Mouse (Mus musculus) CH12.LX (cell line): ENCODE results near the gene Rgmb. TPM values are rescaled to one million over a fixed set of nuclear protein-coding genes. Genes with fewer than 3 reads are reported as not detected.

Experiments used
- DNase-seq: peaks from one replicate; pipeline ENCODE4 v3.0.0-alpha.2; 2013; ENCODE audit errors: extremely low read depth
- H3K27ac ChIP-seq: 2 replicates; pipeline ENCODE4 v1.5.1; 2012; ENCODE audit warnings: low read depth, mild to moderate bottlenecking, control low read depth, moderate library complexity; ENCODE audit not compliant: insufficient read depth
- H3K27me3 ChIP-seq: replicated peaks from 2 replicates; pipeline ENCODE3; 2012; ENCODE audit warnings: inconsistent platforms
- H3K36me3 ChIP-seq, 2 experiments: replicated peaks in 1 of 2; 2 replicates each; pipeline versions ENCODE3 to v1.6.1; 2012; ENCODE audit warnings: inconsistent platforms in 1 of 2, low read length in 1 of 2, mild to moderate bottlenecking in 1 of 2, mixed read lengths in 1 of 2, moderate library complexity in 1 of 2; ENCODE audit not compliant: control insufficient read depth in 1 of 2, insufficient read depth in 1 of 2
- H3K4me1 ChIP-seq, 2 experiments: 2 replicates each; pipeline ENCODE4 v1.6.1; 2012; ENCODE audit warnings: inconsistent platforms in 1 of 2, moderate library complexity in 1 of 2; ENCODE audit not compliant: insufficient read depth in 2 of 2, control insufficient read depth in 1 of 2
- H3K4me2 ChIP-seq: 2 replicates; pipeline ENCODE4 v1.6.1; 2012; ENCODE audit warnings: low read depth, mild to moderate bottlenecking, control low read depth; ENCODE audit not compliant: poor library complexity, insufficient read depth, severe bottlenecking
- H3K4me3 ChIP-seq, 3 experiments: fragments of 150-350 bp in 1 of 3; sonication (generic) in 1 of 3; replicated peaks in 1 of 3; 2 replicates each; pipeline versions ENCODE3 to v1.5.1; 2011 to 2012; ENCODE audit warnings: low read depth in 2 of 3, low read length in 2 of 3, mild to moderate bottlenecking in 2 of 3, moderate library complexity in 2 of 3, control low read depth in 1 of 3, improper control_type of control experiment in 1 of 3, inconsistent platforms in 1 of 3, mixed read lengths in 1 of 3; ENCODE audit not compliant: poor library complexity in 1 of 3
- H3K79me2 ChIP-seq: replicated peaks from 2 replicates; pipeline ENCODE4 v1.6.1; 2012; ENCODE audit warnings: mild to moderate bottlenecking, moderate library complexity; ENCODE audit not compliant: control insufficient read depth, poor library complexity, insufficient read depth, severe bottlenecking; ENCODE audit errors: extremely low read depth
- H3K9ac ChIP-seq: 2 replicates; pipeline ENCODE4 v1.6.1; 2012; ENCODE audit warnings: low read depth, mild to moderate bottlenecking, control low read depth, moderate library complexity; ENCODE audit not compliant: insufficient read depth
- H3K9me3 ChIP-seq: replicated peaks from 2 replicates; pipeline ENCODE3; 2012; ENCODE audit warnings: low read length, inconsistent platforms, mixed read lengths
- BHLHE40 ChIP-seq: IDR thresholded peaks from 2 replicates; pipeline ENCODE4 v1.6.1; 2011; ENCODE audit warnings: mild to moderate bottlenecking, low read depth, low read length, improper control_type of control experiment
- CHD1 ChIP-seq: IDR thresholded peaks from 2 replicates; pipeline ENCODE4 v1.6.1; 2012; ENCODE audit warnings: low read depth, low read length, improper control_type of control experiment, inconsistent platforms
- CHD2 ChIP-seq: IDR thresholded peaks from 2 replicates; pipeline ENCODE4 v1.6.1; 2011; ENCODE audit warnings: low read length, improper control_type of control experiment
- CTCF ChIP-seq, 2 experiments: IDR thresholded peaks in 1 of 2; conservative IDR thresholded peaks in 1 of 2; 2 replicates each; pipeline ENCODE4 v1.5.1; 2011 to 2012; ENCODE audit warnings: low read depth in 2 of 2, low read length in 2 of 2, improper control_type of control experiment in 1 of 2, inconsistent platforms in 1 of 2, mild to moderate bottlenecking in 1 of 2, moderate library complexity in 1 of 2
- E2F4 ChIP-seq: IDR thresholded peaks from 2 replicates; pipeline ENCODE4 v1.6.1; 2011; ENCODE audit warnings: low read depth, low read length, improper control_type of control experiment; ENCODE audit not compliant: insufficient replicate concordance
- ETS1 ChIP-seq: conservative IDR thresholded peaks from 2 replicates; pipeline ENCODE4 v1.6.1; 2012; ENCODE audit warnings: low read depth, mild to moderate bottlenecking, inconsistent platforms, low read length, improper control_type of control experiment, moderate library complexity
- IRF4 ChIP-seq: IDR thresholded peaks from 2 replicates; pipeline ENCODE4 v1.6.1; 2014; ENCODE audit warnings: low read depth, mild to moderate bottlenecking, inconsistent platforms, low read length, improper control_type of control experiment
- JUN ChIP-seq: IDR thresholded peaks from 2 replicates; pipeline ENCODE4 v1.6.1; 2011; ENCODE audit warnings: low read depth, mild to moderate bottlenecking, low read length, improper control_type of control experiment, moderate library complexity; ENCODE audit not compliant: insufficient read depth
- JUND ChIP-seq: conservative IDR thresholded peaks from 2 replicates; pipeline ENCODE4 v1.6.1; 2011; ENCODE audit warnings: low read depth, low read length, improper control_type of control experiment
- KAT2A ChIP-seq: IDR thresholded peaks from 2 replicates; pipeline ENCODE4 v1.6.1; 2012; ENCODE audit warnings: low read length, improper control_type of control experiment, inconsistent platforms; ENCODE audit not compliant: insufficient replicate concordance
- MAFK ChIP-seq: IDR thresholded peaks from 2 replicates; pipeline ENCODE4 v1.6.1; 2011; ENCODE audit warnings: low read length, improper control_type of control experiment; ENCODE audit not compliant: insufficient replicate concordance
- MEF2A ChIP-seq: IDR thresholded peaks from 2 replicates; pipeline ENCODE4 v1.6.1; 2014; ENCODE audit warnings: low read depth, mild to moderate bottlenecking, inconsistent platforms, low read length, improper control_type of control experiment, borderline replicate concordance
- MXI1 ChIP-seq: IDR thresholded peaks from 2 replicates; pipeline ENCODE4 v1.6.1; 2011; ENCODE audit warnings: mild to moderate bottlenecking, low read depth, low read length, improper control_type of control experiment
- NRF1 ChIP-seq: IDR thresholded peaks from 2 replicates; pipeline ENCODE4 v1.6.1; 2014; ENCODE audit warnings: low read depth, mild to moderate bottlenecking, inconsistent platforms, low read length, improper control_type of control experiment, moderate library complexity
- POLR2A ChIP-seq: IDR thresholded peaks from 2 replicates; pipeline ENCODE4 v1.6.1; 2011; ENCODE audit warnings: low read depth, mild to moderate bottlenecking, improper control_type of control experiment, low read length
- POLR2AphosphoS2 ChIP-seq: IDR thresholded peaks from 2 replicates; pipeline ENCODE4 v1.6.1; 2011; ENCODE audit warnings: low read depth, low read length, improper control_type of control experiment
- RAD21 ChIP-seq: IDR thresholded peaks from 2 replicates; pipeline ENCODE4 v1.6.1; 2011; ENCODE audit warnings: low read depth, mild to moderate bottlenecking, low read length, improper control_type of control experiment, moderate library complexity
- RCOR1 ChIP-seq: conservative IDR thresholded peaks from 2 replicates; pipeline ENCODE4 v1.6.1; 2012; ENCODE audit warnings: low read depth, mild to moderate bottlenecking, inconsistent platforms, low read length, improper control_type of control experiment
- SMC3 ChIP-seq: IDR thresholded peaks from 2 replicates; pipeline ENCODE4 v1.6.1; 2011; ENCODE audit warnings: low read depth, low read length, improper control_type of control experiment
- TCF12 ChIP-seq: IDR thresholded peaks from 2 replicates; pipeline ENCODE4 v1.6.1; 2014; ENCODE audit warnings: low read depth, mild to moderate bottlenecking, inconsistent platforms, low read length, improper control_type of control experiment
- UBTF ChIP-seq: IDR thresholded peaks from 2 replicates; pipeline ENCODE4 v1.6.1; 2012; ENCODE audit warnings: low read depth, mild to moderate bottlenecking, inconsistent platforms, low read length, improper control_type of control experiment, moderate library complexity
- ZC3H11A ChIP-seq: IDR thresholded peaks from 2 replicates; pipeline ENCODE4 v1.6.1; 2012; ENCODE audit warnings: low read depth, mild to moderate bottlenecking, inconsistent platforms, low read length, improper control_type of control experiment
- ZKSCAN1 ChIP-seq: IDR thresholded peaks from 2 replicates; pipeline ENCODE4 v1.6.1; 2012; ENCODE audit warnings: low read depth, inconsistent platforms, low read length, improper control_type of control experiment, borderline replicate concordance
- dilution Hi-C: fragments of 300-500 bp; cut with MboI; formaldehyde crosslinking; loops from 2 replicates; pipeline ENCODE4 v1.14.3; 2020; ENCODE audit warnings: low sequenced_read_pairs; ENCODE audit not compliant: extremely low pct_unique_long_range_greater_than_20kb, extremely low pct_ligation_motif_present
- in situ Hi-C: fragments of 300-500 bp; cut with MboI; formaldehyde crosslinking; loops from 3 replicates; pipeline ENCODE4 v1.14.3; 2019; ENCODE audit warnings: low sequenced_read_pairs, low pct_ligation_motif_present, low pct_unique_long_range_greater_than_20kb, mixed read lengths
- polyA plus RNA-seq: library from polyadenylated mRNA; unstranded; fragments of >175 nt; gene quantifications from 2 replicates; pipeline ENCODE4 v1.2.1, GENCODE M21; 2012; ENCODE audit warnings: low read depth; ENCODE audit not compliant: insufficient read length
- total RNA-seq, 2 experiments: library from RNA; depleted of rRNA; stranded (reverse); fragments of 300-350 nt in 1 of 2; fragments of >200 nt in 1 of 2; gene quantifications; 2 replicates each; pipeline ENCODE4 v1.2.3; 2012 to 2014

The Rgmb gene
- total and polyA plus RNA-seq, 3 experiments = 2.3 to 2.6 (median 2.3) TPM

GRCm38 (mm10) chr17:15787036-15787435, 43.8 kb downstream of the Rgmb start:
- H3K79me2 ChIP-seq = no peaks in the 10 kb centered on the region
- H3K9ac ChIP-seq = no peak overlapping the region
- H3K27me3 ChIP-seq = no peaks in the 10 kb centered on the region
- H3K27ac ChIP-seq = no peak overlapping the region
- peak; percentile 58 for DNase-seq
- no peak overlapping the region for H3K4me3 ChIP-seq
- TF ChIP-seq CTCF (conservative IDR thresholded peaks at IDR 0.05 in 1 of 2, IDR thresholded peaks at IDR 0.05 in 1 of 2; ENCODE audit: low read depth in 2 of 2, low read length in 2 of 2) = peak; percentile 38 to 74
- no peak for TF ChIP-seq UBTF
- TF ChIP-seq ZKSCAN1 = no peak
- TF ChIP-seq E2F4 = no peak
- TF ChIP-seq POLR2A = no peak
- TF ChIP-seq JUN = no peak
- no peak for TF ChIP-seq BHLHE40
- TF ChIP-seq TCF12 = no peak
- 0 out of 2 replicates have a peak, but pooled peaks have one; percentile 24 for TF ChIP-seq ZC3H11A
- TF ChIP-seq NRF1 = no peak
- no peak for TF ChIP-seq POLR2AphosphoS2
- TF ChIP-seq CHD1 = no peak
- TF ChIP-seq RAD21 = peak; percentile 81
- TF ChIP-seq SMC3 = peak; percentile 66
- TF ChIP-seq MAFK = no peak
- no peak for TF ChIP-seq MXI1
- H3K4me2 ChIP-seq = no peak overlapping the region
- dilution Hi-C loops = no loop called here
- in situ Hi-C loops = no loop called here
- peaks cover 3% of the 10 kb centered on the region for H3K9me3 ChIP-seq
- no peaks in the 10 kb centered on the region for H3K36me3 ChIP-seq
- no peaks in the 10 kb centered on the region for H3K4me1 ChIP-seq

- Histone ChIP-seq H3K36me3 (no peaks in the 10 kb centered on the region), H3K4me1 (peaks cover 4 to 36% of the 10 kb centered on the region in 2 experiments), H3K4me2 (peak overlapping the region; percentile 71), H3K79me2 (no peaks in the 10 kb centered on the region), H3K27ac (no peak overlapping the region), H3K27me3 (no peaks in the 10 kb centered on the region), H3K4me3 (no peak overlapping the region), H3K9me3 (no peaks in the 10 kb centered on the region), H3K9ac (no peak overlapping the region)
- TF ChIP-seq ETS1 = no peak
- no peak for TF ChIP-seq CHD2
- no peak for TF ChIP-seq MAFK
- peak; percentile 11; the same call in 1 of the 2 replicates for TF ChIP-seq ZC3H11A
- peak; percentile 47; the same call in 1 of the 2 replicates for TF ChIP-seq MEF2A
- no peak for TF ChIP-seq KAT2A
- peak; percentile 18 to 81; a peak in 2 of 4 replicates for TF ChIP-seq CTCF (conservative IDR thresholded peaks at IDR 0.05 in 1 of 2, IDR thresholded peaks at IDR 0.05 in 1 of 2; ENCODE audit: low read depth in 2 of 2, low read length in 2 of 2)
- no peak for TF ChIP-seq RCOR1
- no peak for TF ChIP-seq JUND
- peak; percentile 28; the same call in 1 of the 2 replicates for TF ChIP-seq IRF4
- TF ChIP-seq SMC3 = peak; percentile 62
- peak; percentile 83 for TF ChIP-seq RAD21
- in situ Hi-C loops (no loop called here), dilution Hi-C loops (no loop called here)
- peak; percentile 72 for DNase-seq
Observed at GRCm38 (mm10) chr17:15777979-15778378, 52.9 kb downstream of the Rgmb start.
